Mouse (Mus musculus): ENCODE measurements at regions not wholly inside any gene's neighbourhood (a gene's known extent, or its start where the extent isn't known, plus 50 kb on each side); places are given as distances from the start of the nearest gene placed in this dataset.

GRCm38 (mm10) chr13:70017535-70017934, 215.3 kb downstream of the Med10 start:
- Histone ChIP-seq H3K4me2 (no peak overlapping the region), H3K27ac (no peak overlapping the region), H3K9me3 (replicated peaks) (no peaks in the 10 kb centered on the region), H3K36me3 (no peaks in the 10 kb centered on the region), H3K4me3 (replicated peaks) (no peak overlapping the region), H3K4me1 (no peaks in the 10 kb centered on the region), H3K27me3 (no peaks in the 10 kb centered on the region), H3K9ac (no peak overlapping the region)
- ATAC-seq (replicated peaks; ENCODE audit: low FRiP score) = no peak
- 86% methylated on average over 5 of the region's 5 CpGs for WGBS

DNA sequence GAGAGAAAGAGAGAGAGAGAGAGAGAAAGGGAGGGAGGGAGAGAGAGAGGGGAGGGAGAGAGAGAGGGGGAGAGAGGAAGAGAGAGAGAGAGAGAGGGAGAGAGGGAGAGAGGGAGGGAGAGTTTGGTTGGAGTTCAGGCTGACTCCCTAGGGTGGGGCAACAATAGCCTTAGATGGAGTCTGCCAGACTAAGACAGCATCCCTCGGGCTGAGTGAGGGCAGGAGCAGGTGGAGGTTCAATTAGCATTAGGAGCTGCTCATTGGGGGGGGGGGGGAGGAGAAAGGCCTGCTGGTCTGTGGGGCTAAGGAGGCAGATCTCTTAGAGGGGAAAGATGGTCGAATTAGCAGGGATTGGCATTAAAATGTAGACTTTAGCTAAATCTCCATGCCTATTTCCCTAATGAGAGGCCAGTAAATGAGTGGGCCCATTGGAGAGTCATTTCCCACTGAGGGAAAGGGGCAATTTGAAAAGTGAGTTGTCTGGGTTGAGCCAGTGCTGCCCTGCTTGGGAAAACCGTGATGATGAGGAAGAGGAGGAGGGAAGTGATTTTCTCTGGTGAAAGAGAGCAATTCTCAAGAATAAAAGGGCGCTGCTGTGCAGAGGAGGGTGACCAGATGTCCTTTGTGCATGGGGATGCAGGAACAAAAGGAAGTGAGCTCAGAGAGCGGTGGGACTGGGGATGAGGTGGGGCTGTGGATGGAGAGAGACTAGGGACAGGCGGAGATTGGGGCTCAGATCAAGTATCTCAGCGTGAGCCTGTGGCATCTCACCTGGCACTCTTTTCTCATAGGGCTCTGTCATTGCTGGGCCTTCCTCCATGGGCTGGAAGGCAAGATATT, 218.0 kb downstream of the Med10 start:
- 35% methylated on average over 7 of the region's 7 CpGs for WGBS
- Histone ChIP-seq H3K36me3 (no peaks in the 10 kb centered on the region), H3K4me3 (replicated peaks) (no peak overlapping the region), H3K27ac (no peak overlapping the region), H3K9ac (no peak overlapping the region), H3K4me2 (no peak overlapping the region), H3K4me1 (no peaks in the 10 kb centered on the region), H3K27me3 (no peaks in the 10 kb centered on the region), H3K9me3 (replicated peaks) (no peaks in the 10 kb centered on the region)
- no peak for ATAC-seq (replicated peaks; ENCODE audit: low FRiP score)

DNA sequence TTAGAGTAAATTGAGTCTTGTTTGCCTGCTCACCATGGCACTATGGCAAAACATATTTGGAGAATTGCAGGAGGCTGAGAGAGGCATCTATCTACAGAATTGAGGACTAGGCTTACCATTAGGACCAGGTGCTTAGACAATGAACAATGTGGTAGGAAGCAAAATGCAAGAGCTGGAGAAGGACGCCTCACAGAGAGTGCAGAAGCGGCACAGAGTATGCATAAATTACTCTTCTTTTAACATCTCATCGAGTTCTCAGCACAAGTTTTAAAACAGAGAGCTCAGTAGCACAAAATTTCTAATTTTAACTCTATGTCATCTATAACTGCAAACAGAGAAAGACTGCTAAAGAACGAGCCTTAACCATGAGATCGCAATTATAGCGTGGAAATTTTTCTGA, 231.1 kb downstream of the Med10 start:
- H3K27me3 ChIP-seq = no peaks in the 10 kb centered on the region
- no peaks in the 10 kb centered on the region for H3K9me3 ChIP-seq (replicated peaks)
- no peak overlapping the region for H3K27ac ChIP-seq
- no peak for ATAC-seq (replicated peaks; ENCODE audit: low FRiP score)
- H3K4me2 ChIP-seq = no peak overlapping the region
- no peaks in the 10 kb centered on the region for H3K36me3 ChIP-seq
- 85% methylated on average over 6 of the region's 6 CpGs for WGBS
- H3K9ac ChIP-seq = no peak overlapping the region
- H3K4me3 ChIP-seq (replicated peaks) = no peak overlapping the region
- H3K4me1 ChIP-seq = peaks cover 7% of the 10 kb centered on the region

- Histone ChIP-seq H3K27ac (no peak overlapping the region), H3K9ac (no peak overlapping the region), H3K4me2 (no peak overlapping the region), H3K27me3 (no peaks in the 10 kb centered on the region), H3K4me3 (replicated peaks) (no peak overlapping the region), H3K36me3 (no peaks in the 10 kb centered on the region), H3K4me1 (peaks cover 11% of the 10 kb centered on the region), H3K9me3 (replicated peaks) (no peaks in the 10 kb centered on the region)
- ATAC-seq (replicated peaks; ENCODE audit: low FRiP score) = no peak
- WGBS = 82% methylated on average over 4 of the region's 4 CpGs
Observed at GRCm38 (mm10) chr13:70033763-70034162, 231.6 kb downstream of the Med10 start.

DNA sequence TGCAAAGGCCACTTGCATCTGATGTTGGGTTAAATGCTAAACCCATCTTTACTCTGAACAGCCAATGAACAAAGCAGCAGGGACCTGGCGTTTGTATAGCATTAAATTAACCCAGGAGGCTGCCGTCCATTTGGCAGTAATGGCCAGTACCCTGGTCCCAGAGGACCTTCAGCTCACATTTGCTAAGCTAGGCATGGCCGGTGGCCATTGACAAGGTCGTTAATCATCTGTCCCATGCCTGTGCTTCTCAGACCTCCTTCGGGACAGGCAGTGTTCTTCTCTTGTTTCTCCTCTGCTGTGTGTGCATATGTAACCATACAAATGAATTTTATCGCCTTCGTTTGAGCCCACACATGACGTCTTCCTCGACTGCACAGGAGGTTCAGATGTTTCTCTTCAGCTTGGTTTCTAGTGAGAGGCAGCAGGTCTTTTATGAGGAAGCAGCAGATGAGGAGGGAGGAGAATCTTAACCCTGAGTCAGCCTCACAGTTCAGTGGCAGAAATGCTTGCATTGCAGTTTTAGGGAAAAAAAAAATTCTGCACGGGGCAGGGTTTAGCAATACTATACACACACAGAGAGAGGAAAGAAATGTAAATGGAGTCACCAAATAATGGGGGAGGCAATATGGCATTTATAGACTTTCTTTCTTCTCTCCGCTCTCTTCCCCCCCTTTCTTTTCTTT, 235.9 kb downstream of the Med10 start:
- Histone ChIP-seq H3K4me1 (peaks cover 11% of the 10 kb centered on the region), H3K9me3 (replicated peaks) (no peaks in the 10 kb centered on the region), H3K27ac (peak overlapping the region; percentile 48; the same call in 1 of the 2 replicates), H3K36me3 (no peaks in the 10 kb centered on the region), H3K27me3 (no peaks in the 10 kb centered on the region), H3K4me3 (replicated peaks) (no peak overlapping the region), H3K9ac (no peak overlapping the region), H3K4me2 (peak overlapping the region; percentile 29; the same call in 1 of the 2 replicates)
- WGBS = 13% methylated on average over 11 of the region's 11 CpGs
- peak; percentile 89 for ATAC-seq (replicated peaks; ENCODE audit: low FRiP score)

GRCm38 (mm10) chr13:70057920-70058319, 255.7 kb downstream of the Med10 start:
- Histone ChIP-seq H3K36me3 (no peaks in the 10 kb centered on the region), H3K9ac (no peak overlapping the region), H3K27me3 (no peaks in the 10 kb centered on the region), H3K4me3 (replicated peaks) (no peak overlapping the region), H3K27ac (no peak overlapping the region), H3K4me2 (no peak overlapping the region), H3K9me3 (replicated peaks) (no peaks in the 10 kb centered on the region), H3K4me1 (peaks cover 11% of the 10 kb centered on the region; the same call in 1 of the 2 replicates)
- no peak for ATAC-seq (replicated peaks; ENCODE audit: low FRiP score)
- WGBS = 69% methylated on average over 9 of the region's 9 CpGs

DNA sequence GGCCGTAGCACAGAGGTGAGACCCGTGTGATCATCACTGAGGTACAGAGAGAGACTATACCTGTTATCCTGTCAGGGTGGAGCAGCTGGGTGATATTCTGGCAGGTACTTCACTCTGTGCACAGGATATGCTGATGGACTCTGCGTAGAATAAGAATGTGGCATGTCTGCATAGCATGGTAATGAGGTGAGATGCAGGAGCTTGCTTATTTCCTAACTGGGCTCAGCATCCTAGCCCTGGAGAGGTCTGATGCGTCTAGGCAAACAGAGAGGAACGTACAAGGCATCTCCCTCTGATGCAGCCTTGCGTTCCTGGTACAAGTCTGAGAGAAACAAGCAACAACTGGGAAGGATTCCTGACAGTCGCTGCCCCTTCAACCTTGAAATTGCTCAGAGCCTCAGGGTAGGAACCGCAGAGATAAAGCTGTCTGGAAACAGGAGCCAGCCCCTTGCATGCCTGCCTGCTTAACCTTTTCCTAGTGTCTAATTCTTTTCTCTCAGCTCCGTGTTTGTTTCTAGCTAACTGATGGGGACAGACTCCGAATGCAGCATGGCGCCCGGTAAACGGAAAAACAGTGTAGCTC, 259.3 kb downstream of the Med10 start:
- WGBS = 58% methylated on average over 13 of the region's 13 CpGs
- no peaks in the 10 kb centered on the region for H3K9me3 ChIP-seq (replicated peaks)
- H3K4me2 ChIP-seq = no peak overlapping the region
- H3K27ac ChIP-seq = no peak overlapping the region
- H3K4me1 ChIP-seq = peaks cover 11% of the 10 kb centered on the region; the same call in 1 of the 2 replicates
- no peaks in the 10 kb centered on the region for H3K27me3 ChIP-seq
- H3K36me3 ChIP-seq = no peaks in the 10 kb centered on the region
- no peak overlapping the region for H3K4me3 ChIP-seq (replicated peaks)
- no peak overlapping the region for H3K9ac ChIP-seq
- no peak for ATAC-seq (replicated peaks; ENCODE audit: low FRiP score)

- no peak overlapping the region for H3K27ac ChIP-seq
- 0 out of 2 replicates have a peak, but pooled peaks cover 6% of the 10 kb centered on the region for H3K4me1 ChIP-seq
- no peaks in the 10 kb centered on the region for H3K27me3 ChIP-seq
- H3K36me3 ChIP-seq = no peaks in the 10 kb centered on the region
- no peak overlapping the region for H3K9ac ChIP-seq
- WGBS = 62% methylated on average over 6 of the region's 6 CpGs
- H3K4me3 ChIP-seq (replicated peaks) = no peak overlapping the region
- H3K4me2 ChIP-seq = no peak overlapping the region
- no peaks in the 10 kb centered on the region for H3K9me3 ChIP-seq (replicated peaks)
- no peak for ATAC-seq (replicated peaks; ENCODE audit: low FRiP score)
Observed at GRCm38 (mm10) chr13:70073655-70074054, 271.5 kb downstream of the Med10 start.

DNA sequence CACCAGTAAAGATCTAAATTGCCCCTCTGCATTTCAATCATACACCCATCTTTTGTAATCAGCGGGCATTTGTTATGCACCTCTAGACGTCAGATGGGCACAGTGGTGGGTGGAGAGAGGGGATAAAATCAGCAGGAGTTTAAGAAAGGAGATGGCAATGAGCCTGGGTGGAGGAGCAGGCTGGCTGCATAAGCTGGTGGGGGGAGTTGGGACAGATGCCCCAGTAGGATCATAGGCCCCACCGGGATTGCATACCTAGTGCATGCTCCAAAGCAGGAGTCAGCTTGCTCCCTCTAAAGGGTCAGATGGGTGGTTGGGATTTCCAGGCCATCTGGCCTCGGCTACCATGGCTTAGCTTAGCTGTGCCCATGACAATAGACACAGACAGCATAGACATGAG, 273.2 kb downstream of the Med10 start:
- Histone ChIP-seq H3K4me1 (0 out of 2 replicates have a peak, but pooled peaks cover 6% of the 10 kb centered on the region), H3K27ac (no peak overlapping the region), H3K4me3 (replicated peaks) (no peak overlapping the region), H3K9me3 (replicated peaks) (no peaks in the 10 kb centered on the region), H3K27me3 (no peaks in the 10 kb centered on the region), H3K9ac (no peak overlapping the region), H3K36me3 (no peaks in the 10 kb centered on the region), H3K4me2 (no peak overlapping the region)
- WGBS = 84% methylated on average over 4 of the region's 4 CpGs
- no peak for ATAC-seq (replicated peaks; ENCODE audit: low FRiP score)

- no peak for ATAC-seq (replicated peaks; ENCODE audit: low FRiP score)
- H3K27me3 ChIP-seq = no peaks in the 10 kb centered on the region
- no peaks in the 10 kb centered on the region for H3K4me1 ChIP-seq
- H3K9me3 ChIP-seq (replicated peaks) = no peaks in the 10 kb centered on the region
- no peaks in the 10 kb centered on the region for H3K36me3 ChIP-seq
- no peak overlapping the region for H3K4me2 ChIP-seq
- no peak overlapping the region for H3K4me3 ChIP-seq (replicated peaks)
- no peak overlapping the region for H3K9ac ChIP-seq
- H3K27ac ChIP-seq = no peak overlapping the region
- 92% methylated on average over 4 of the region's 4 CpGs for WGBS
Observed at GRCm38 (mm10) chr13:70081108-70081507, 278.9 kb downstream of the Med10 start.

DNA sequence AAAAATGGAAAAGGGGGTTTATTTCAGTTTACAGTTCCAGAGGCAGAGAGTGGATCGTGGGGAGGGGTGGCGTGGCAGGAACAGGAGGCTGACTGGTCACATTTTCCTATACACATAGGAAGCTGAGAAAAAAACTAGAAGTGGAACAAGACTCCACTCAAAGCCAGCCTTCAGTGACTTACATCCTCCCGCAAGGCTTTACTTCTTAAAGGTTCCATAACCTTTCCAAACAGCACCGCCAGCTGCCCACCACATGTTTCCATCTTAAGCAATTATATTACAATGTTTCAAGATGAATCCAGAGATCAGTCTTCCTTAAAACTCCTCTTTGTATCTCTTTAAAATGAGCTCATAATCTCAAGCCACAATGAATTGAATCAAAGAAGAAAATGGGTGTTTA, 290.7 kb downstream of the Med10 start:
- Histone ChIP-seq H3K4me3 (replicated peaks) (no peak overlapping the region), H3K4me2 (no peak overlapping the region), H3K27me3 (no peaks in the 10 kb centered on the region), H3K9me3 (replicated peaks) (no peaks in the 10 kb centered on the region), H3K36me3 (no peaks in the 10 kb centered on the region), H3K27ac (no peak overlapping the region), H3K4me1 (no peaks in the 10 kb centered on the region), H3K9ac (no peak overlapping the region)
- no peak for ATAC-seq (replicated peaks; ENCODE audit: low FRiP score)
- 61% methylated on average over 4 of the region's 4 CpGs for WGBS

DNA sequence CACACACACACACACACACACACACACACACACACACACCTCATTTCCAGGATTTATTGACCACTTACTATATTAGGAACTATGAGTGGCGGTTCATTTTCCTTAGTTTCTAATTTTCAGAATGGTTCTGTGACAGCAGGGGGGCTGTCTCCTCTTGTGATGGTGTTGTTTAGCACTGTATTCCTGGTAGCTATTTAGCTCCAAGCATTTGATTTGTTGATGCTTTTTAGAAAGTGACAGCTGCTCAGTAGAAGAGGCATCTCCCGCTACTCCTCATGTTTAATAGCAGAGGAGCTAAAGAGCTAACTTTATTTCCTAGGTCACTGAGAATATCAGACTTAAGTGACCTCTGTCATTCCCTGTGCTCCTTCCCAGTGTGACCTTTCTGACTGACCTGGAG, 291.8 kb downstream of the Med10 start:
- H3K9me3 ChIP-seq (replicated peaks) = no peaks in the 10 kb centered on the region
- WGBS = 57% methylated on average over 2 of the region's 2 CpGs

More for the DNA sequence above, 291.8 kb downstream of the Med10 start:
- Histone ChIP-seq H3K27ac (no peak overlapping the region), H3K4me3 (replicated peaks) (no peak overlapping the region), H3K4me2 (no peak overlapping the region), H3K9ac (no peak overlapping the region), H3K27me3 (no peaks in the 10 kb centered on the region), H3K4me1 (no peaks in the 10 kb centered on the region), H3K36me3 (no peaks in the 10 kb centered on the region)
- no peak for ATAC-seq (replicated peaks; ENCODE audit: low FRiP score)

All from kidney, embryonic 15.5 days (tissue).